Mouse (Mus musculus) kidney, adult 2 months (tissue): ENCODE measurements around the gene Hps6.

Experiments
- CTCF ChIP-seq: fragments of 200-500 bp; conservative IDR thresholded peaks from 2 replicates; pipeline ENCODE4 v1.5.1; 2011; ENCODE audit warnings: low read depth, mild to moderate bottlenecking, control low read depth, low read length, moderate library complexity, mixed read lengths; ENCODE audit not compliant: insufficient read depth, insufficient read length
- POLR2A ChIP-seq: fragments of 200-500 bp; IDR thresholded peaks from one replicate; pipeline ENCODE4 v1.6.1; 2011; ENCODE audit warnings: low read depth, low read length, control low read depth

GRCm38 (mm10) chr19:46037243-46037924 lies 34.1 kb downstream of the Hps6 start:
- no peak for TF ChIP-seq POLR2A
- TF ChIP-seq CTCF: no peak
